Mouse (Mus musculus): ENCODE measurements around the gene Golga2.
A peak's percentile ranks its signal among the peaks of the same experiment; 100 is the strongest.

GRCm38 (mm10) chr2:32324322-32324721, 37.1 kb downstream of the Golga2 start:
- TF ChIP-seq CTCF (IDR thresholded peaks at IDR 0.05; ENCODE audit: borderline replicate concordance, insufficient read depth, low read depth, low read length) (peak; percentile 36; the same call in 1 of the 2 replicates), POLR2A (IDR thresholded peaks at IDR 0.05; ENCODE audit: borderline replicate concordance, insufficient read depth, low read length) (no peak)
